Mouse (Mus musculus) CD8-positive naive resting alpha-beta T cell, adult 2 months (primary cell): ENCODE data around the gene Adgrb3.

ENCODE experiments used
- DNase-seq, 2 experiments: peaks; one replicate each; pipeline ENCODE4 v3.0.0; 2022; ENCODE audit warnings: low read depth in 2 of 2, low spot score in 2 of 2

Adgrb3 gene

DNA sequence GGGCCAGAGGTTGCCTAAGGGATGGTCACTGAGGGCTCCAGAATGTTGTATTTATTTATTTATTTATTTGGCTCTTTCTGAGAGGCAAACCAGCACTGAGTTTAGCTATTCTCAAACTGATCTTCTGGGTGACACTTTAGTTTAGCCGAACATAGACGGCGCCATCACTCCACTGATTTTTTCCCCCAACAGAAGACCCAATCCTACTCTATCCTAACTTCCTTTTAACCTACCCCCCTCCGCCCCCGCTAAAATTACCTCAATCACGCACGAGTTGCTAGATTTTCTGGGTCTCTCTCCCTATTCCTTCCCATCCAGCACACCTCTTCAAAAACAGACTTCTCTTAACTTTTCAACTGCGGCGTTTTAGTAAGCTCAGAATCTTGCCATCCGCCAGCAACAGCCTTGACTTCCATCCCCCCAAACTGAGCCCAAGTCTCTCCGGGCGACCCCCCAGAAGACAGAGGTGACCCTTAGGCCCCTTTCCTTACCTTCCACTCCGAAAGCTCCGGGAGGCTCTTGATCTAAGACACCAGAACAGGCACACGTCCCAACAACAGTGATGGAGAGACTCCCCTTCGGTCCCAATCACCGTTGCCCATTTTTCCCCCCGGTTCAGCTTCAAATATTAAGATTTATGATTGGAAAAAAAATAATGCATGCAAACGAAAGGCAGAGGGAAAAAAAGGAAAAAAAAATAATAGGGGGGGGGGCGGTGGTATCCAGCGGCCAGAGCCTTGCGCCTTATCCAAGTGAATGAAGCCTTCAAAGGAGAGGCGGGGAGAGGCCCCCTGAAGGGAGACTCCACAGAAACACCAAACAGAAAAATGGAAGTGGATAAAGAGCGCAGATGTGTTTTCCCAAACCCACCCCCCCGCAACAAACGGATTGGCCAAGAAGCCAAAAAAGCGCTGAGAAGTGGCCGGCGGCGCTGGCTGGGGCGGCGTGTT is at the start of gene Adgrb3:
Gene Adgrb3 (minus strand): TSS at position 737 of the 950 bp plus-strand sequence.
- DNase-seq, result no peak

DNA sequence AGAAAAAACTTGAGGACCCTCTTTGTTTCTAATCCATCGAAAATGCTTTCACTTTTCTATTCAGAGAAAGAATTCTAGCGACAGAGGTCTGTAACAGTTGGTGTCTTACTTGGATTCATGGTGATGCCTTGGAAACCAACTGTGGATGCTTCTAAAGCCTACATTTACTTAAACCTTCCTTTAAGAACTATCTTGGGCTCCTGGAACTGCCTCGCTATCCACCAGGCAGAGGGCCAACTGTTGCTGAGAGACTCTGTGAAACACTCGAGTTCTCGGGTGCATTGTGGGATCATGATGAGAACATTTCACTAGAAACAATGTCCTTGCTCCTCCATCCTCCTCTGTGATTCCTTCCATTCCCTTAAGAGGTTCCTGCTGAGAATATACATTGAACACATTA is 48.0 kb upstream of the Adgrb3 start:
- DNase-seq, result no peak

DNA sequence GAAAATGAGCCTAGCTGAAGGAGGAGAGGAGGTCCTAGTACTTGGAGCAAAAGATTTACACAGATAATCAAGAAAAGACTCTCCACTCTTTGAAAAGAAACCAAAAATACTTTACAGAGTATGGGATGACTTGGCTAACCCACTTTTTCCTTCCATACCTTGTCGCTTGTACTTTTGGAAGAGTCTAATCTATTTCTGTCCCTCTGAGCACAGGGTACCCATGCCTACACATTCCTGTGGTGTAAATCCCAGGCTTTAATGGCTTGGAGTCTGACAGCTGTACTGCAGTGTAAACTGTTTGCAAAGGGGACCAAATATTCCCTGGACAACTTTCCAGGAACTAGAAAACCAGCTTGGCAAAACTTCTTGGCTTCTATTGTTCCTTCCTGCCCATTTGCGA is 28.0 kb upstream of the Adgrb3 start:
- DNase-seq, result no peak

DNA sequence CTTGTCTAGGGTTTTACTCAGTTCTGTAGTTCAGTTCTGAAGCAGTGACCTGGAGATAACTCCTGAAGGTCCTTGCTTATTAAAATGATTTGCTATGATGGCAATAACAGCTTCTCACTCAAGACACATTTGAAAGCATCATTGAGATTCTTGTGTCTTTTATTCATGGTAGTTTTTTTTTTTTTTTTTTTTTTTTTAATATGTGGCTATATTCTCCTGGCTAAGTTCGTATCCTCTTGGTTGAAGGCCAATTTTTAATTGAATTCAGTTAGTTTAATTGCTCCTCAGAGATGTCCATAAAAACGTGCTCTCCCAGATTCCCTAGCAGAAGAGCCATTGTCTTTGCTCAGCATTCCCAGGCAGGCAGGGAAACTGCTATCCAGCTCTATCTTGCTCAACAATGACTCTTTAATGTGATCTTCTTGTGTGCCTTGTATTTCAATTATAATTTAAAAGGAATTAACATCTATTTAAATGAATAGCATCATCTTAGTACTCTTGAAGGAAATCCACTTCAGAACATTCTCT is 25.0 kb upstream of the Adgrb3 start:
- no peak for DNase-seq

DNA sequence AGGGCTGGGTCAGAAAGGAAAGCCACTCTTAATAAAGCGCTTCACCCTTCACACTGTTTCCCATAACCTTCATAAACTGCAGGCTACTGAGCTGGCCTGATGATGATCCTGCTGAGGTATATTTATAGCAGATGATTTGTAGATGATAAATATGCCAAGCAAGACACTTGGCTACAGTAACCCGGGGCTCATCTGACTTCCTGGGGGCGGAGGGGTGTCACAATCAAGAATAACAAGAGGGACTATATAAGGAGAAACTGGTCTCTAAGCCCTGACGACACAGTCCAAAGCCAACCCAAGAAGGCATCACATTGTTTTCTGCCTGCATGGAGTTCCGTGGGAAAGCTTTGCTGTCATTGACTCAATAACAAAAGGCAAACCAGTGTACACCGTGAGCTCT is 2.8 kb upstream of the Adgrb3 start:
- DNase-seq, result no peak

DNA sequence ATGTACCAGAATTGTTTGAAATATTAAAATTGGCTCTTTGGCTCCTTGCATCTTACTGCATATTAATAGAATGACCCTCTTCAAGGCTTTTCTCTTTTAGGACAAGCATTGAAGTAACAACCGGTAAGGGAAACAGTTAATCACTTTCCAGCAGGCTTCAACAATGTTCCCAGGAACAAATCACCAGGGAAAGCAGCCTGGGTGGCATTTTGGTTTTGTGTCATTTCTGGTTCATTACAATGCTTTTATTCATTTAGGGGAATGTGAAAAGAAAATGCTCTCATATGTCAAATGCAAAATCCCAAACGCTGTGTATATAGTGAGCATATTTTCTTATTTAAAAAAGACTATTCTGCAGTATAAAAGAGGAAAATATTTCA is 2.0 kb upstream of the Adgrb3 start:
- DNase-seq, result no peak

DNA sequence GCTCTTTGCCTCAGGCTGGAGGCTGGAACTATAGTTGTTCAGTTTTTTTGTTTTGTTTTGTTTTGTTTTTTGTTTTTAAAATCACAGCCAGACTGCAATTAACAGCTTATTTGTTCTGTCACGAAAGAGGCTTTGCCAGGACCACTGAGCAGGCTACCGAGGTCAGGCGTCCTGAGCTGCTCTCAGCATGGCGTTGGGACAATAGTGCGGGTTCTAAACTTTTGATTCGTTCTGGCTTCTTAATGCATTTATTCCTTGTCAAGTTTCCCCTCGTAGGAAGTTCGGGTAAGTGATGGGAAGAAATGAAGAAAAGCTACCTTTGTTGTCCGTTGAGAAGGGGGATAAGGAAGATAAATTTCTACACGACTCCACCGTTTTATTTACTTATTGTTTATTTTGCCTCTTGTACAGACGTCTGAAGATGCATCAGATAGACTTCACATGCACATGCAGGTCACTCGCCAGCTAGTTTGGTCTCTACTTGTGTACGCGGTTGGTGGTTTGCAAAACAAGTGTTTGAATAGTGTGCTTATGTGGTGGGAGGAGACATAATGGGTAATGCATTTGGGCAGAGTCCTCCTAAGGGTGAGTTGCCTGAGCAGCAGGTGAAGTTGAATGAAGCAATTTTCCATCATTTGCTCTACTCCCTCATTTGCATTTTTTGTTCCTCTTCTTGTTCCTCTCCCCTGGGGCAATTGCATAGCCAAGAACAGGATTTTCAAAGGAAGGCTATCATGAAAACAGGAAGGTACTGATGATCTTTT is 1.4 kb upstream of the Adgrb3 start:
- no peak for DNase-seq

DNA sequence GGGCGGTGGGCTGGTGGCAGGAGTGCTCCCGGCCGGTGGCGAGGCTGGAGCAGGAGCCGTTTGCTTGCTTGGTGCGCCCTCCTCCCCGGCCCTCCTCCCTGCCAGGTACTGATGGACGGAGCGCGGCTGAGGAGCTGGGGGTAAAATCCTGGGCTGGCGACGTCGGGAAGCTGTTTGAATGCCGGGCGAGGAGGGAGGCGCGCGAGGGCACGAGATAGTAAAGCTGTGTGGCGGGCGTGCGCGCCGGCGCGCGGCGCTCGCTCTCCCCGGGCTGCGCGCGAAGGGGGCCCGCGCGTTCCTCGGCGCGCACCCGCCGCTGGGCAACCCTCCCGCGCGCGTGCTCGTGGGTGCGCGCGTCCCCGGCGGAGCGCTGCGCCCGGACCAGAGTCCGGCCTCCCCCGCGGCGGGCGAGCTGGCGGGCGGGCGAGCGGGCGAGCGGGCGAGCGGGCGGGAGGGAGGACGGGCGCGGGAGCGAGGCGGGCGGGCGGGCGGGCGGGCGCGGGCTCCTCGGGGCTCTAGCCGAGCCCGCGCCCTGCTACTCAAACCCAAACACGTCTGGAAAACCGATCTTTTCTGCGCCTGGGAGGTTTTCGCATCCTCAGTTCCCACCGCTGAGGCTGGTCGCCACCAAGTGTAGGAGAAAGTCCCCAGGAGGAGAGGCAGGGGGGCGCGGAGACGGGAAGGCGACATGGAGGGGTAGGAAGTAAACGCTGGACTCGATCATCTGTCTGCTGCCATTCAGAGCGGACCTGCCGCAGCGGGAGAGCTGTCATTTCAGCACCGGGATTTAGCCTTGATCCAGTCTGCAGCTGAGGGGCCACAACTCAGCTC is 629 bp upstream of the Adgrb3 start:
- DNase-seq, result no peak

DNA sequence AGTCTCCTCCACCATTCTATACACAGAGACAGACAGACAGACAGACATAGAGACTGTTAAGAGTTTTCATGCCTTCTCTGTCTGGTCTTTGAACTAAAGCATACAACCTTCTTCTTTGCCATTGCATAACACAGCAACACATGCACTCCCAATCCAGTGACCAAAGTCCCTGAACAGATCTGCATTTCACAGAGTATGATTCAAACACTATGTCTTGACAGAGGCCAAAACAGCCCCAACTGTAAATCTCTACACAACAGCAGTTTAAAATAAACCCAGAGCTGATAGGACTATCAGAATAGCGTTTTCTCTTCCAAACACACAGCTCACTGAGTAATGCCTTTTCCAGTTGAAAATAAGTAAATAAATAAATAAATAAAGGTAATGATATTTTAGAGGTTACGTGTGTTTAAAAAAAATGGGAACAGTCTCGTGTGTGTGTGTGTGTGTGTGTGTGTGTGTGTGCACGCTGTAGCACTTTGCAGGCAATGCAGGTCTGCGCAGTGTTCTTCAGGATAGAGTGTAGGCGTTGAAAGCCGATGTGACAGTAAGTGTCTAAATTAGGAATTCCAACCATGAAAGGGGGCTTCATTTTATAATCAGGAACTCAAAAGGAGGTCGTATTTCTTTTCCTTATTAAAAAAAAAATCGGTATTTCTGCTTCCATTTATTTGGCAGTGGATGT is 1.3 kb downstream of the Adgrb3 start:
- no peak for DNase-seq

DNA sequence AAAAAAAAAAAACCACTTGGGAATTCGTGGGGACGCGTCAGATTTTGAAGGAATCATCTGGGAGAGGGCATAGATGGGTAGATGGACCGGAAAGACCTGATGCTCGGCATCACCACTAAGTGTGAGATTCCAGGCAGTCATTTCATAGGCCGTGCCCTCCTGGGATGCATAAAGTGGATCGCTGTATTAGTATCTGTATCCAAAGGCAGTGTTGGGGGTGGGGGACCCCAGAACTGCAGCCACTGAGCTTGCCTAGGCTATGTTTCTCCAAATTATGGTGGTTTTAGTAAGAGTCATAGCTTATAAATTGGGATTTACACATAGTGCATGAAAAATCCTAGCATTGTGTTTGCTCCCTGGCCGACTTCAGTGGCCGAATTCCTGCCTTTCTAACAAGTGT is 2.1 kb downstream of the Adgrb3 start:
- no peak for DNase-seq

DNA sequence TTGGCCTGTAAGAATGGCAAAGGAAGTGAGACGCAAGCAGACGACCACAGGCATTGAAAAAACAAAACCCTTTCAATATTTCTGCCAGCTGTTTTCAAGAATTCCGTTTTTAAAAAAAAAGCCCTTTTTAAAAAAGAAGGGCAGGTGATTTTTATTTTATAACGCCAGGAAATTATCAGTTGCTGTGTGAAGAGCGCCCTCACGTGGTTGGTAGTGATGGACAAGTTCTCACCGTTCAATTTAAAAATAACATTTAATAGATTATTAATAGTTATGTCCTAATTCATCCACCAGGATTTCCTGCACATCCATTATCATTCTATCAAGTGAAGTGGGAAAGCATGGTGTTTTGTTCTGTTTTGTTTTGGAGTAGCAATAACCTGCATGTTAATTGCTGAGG is 2.7 kb downstream of the Adgrb3 start:
- no peak for DNase-seq

DNA sequence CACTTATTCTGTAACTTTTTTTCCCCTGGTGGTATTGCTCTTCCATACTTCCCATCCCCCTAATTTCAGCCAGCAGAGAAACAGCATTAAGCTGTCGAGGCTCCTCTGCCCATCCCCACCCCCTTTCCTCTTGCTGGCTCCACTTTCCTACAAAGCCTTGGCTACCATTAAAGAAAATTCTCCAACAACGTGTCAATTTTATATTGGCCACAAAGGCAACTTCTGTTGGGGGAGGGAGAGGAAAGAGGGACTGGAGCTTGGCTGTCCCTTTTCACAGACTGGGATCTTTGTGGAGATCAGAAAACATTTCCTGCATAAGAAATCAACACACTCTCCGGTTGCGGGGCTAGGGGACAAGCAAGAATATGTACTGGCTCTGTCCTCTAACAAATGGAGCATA is 4.9 kb downstream of the Adgrb3 start:
- DNase-seq, result no peak

DNA sequence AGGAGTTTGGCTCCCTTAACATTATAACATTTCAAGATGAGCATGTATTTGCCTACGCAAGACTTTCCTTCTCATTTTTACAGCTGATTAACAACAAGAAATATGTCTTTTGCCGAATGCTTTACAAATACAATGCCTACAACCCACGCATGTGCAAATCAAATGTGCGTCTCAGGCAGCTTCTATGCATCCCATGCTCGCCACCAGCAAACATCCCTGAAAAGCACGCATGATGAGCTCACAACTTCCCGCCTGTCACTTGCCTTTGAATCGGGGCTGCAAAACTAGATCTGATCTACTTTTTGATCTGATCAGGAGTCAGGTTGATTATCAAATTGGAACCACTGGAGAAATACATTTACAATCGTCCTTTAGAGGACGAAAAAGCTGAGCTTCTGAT is 5.5 kb downstream of the Adgrb3 start:
- no peak for DNase-seq

DNA sequence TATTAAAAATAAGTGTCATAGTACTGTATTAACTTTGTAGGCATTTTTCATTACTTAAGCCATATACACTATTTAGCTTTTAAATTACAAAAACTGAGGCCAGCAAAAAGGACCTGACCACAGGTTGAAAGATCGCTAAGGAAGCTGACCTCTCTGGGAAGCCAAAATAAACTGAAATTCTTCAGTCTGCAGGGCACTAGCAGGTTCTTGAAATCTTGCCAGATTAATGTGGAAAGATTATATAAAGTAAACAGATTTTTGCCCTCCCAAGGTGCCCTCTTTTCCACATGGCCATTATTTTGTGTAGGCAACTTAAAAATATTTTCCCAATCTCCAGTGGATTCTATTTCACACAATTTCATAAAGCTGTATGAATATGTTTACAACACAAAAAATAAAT is 14.0 kb downstream of the Adgrb3 start:
- DNase-seq, result no peak

DNA sequence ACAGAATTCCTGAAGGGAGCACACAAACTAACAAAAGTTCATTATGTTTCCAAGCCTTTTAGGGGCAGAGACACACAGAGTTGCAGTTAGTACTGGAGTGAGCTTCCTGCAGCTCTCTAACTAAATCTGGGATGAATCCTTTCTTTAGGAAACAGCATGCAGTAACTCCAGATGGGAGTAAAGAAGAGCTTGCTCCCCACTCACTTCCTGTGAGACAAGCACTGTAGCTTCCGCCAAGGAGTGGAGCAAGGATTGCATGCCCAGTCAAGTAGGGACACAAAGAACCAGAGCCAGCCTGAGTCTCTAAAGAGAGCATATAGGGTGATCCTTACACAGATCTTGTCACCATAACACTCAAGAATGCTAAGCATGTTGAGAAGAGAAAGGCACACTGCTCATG is 50.7 kb downstream of the Adgrb3 start:
- DNase-seq, result no peak

DNA sequence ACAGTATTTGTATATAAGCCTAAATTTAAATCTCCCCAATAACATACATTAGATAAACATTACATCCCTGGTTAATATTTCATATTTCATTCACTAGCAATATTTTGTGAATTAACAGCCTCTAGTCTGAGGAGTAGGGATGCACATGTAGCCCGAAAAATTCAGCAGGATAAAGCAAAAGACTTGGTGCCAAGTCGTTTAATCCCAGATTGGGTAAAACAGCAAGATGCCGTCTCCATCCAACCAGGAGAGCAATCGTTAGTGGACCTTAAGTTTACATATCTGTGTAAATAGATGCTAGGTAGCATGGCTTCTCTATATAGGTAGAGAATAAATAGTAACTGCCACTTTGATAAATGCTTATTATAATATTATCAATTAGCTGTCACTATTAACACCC is 52.0 kb downstream of the Adgrb3 start:
- DNase-seq, result no peak

DNA sequence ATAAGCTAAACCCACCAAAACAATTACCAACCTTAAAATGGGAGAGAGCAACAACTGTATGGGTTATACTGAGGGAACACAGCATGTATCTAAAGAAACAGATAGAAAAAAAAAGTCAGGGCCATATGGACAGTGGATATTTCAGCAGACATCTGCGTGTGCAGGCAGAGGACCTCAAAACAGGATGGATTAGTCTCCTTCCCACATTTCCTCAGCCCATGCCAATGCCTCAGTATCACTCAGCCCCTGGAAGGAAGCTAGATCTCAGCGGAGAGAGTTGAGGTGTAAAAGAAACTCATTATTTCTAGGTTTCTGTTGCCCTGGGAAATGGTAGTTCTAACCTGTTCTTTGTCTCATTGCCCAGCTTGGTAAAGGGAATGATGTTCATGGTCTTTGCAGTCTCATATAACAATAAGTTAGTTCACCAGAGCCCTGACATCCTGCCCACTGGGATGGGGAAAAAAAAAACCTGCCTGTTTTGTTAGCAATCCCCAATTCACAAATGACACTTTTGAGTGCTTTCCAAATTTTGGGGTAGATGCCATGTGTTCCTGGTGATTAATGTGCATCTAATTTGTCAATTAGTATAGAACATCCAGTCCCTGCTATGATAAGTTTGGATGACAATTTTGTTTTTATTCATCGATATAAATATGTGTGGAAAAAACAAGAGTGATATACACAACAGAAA is 53.9 kb downstream of the Adgrb3 start:
- no peak for DNase-seq

DNA sequence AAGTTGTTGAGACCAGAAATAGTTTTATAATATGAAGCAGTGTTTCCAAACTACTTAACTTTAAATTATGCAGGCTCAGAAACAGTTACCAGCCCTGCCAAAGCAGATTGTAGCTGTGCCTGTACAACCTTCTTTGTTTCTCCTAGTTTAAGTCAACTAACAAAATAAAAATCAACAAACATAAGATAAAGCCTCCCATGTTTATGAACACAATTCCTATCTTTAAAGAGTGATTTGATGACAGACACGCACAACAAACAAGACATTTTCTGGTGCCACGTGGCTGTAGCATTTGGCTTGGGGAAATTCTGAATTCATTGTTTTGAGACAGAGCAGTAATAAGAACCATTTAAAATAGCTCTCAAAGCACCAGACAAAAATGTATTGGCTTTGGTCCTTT is 60.5 kb downstream of the Adgrb3 start:
- no peak for DNase-seq

DNA sequence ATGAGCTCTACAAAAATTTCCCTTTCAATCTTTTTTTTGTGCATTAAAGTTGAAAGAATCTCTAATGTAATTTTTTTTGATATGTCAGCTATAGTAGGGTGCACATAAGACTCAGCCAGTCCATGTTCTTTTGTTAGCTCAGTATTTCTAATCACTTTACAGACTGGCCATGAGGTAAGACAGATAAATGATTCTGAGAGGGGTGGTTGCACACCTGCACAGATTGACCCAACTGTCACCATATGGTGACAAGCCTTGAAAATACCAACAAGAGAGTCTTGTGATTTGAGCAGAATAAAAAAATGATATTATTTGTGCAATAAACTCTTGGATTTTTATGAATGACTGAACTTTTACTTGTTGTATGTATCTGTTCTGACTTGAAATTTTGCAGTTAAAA is 74.2 kb downstream of the Adgrb3 start:
- no peak for DNase-seq

DNA sequence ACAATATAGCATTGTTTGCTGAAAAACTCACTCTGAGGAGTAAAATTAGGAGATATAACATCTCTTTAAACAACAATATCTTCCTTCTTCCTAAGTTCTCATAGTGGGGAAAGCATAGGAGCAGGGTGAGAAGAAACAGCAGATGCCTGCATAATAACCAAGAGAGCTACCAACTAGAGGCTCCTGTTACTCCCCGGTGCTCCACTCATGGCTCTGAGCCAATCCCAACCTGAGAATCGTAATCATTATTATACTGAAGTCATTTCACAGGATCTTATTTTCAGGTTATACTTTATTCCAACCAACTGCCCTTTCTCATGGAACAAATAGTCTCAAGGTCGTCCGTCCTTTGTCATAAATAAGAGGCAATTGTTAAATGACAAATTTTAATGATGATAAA is 75.0 kb downstream of the Adgrb3 start:
- no peak for DNase-seq
